Mouse (Mus musculus): ENCODE results near the gene Ciz1.

DNA sequence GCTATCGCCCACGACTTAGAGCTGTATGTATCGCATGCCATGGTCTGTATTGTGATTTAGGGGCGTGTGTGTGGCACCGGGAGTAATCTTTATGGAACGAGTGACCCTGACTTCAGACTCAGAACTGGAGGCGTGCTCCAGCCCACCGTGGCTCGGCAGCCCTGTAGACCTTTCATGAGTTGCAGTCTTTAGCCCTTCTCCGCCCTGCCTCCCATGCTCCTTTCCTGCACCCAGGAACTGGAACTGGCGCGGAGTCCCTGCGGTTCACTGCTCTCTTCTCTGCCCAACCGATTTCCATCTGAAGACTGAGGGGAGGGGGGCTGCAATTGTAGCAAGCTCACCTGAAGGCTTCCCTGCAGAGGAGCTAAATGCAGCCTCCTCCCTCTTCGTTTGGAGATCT is 44.6 kb downstream of the Ciz1 start:
- TF ChIP-seq POLR2A (IDR thresholded peaks at IDR 0.05; ENCODE audit: borderline replicate concordance, insufficient read depth, low read length) (no peak), CTCF (IDR thresholded peaks at IDR 0.05; ENCODE audit: borderline replicate concordance, insufficient read depth, low read depth, low read length) (no peak)
